Mouse (Mus musculus): ENCODE measurements at regions not wholly inside any gene's neighbourhood (a gene's known extent, or its start where the extent isn't known, plus 50 kb on each side); places are given as distances from the start of the nearest gene placed in this dataset.
A peak's percentile ranks its signal among the peaks of the same experiment; 100 is the strongest.
"Not testable (repeated sequence)": the region's sequence is repeated elsewhere in the genome, so short reads cannot be mapped to it uniquely, and the experiment has no call there.

DNA sequence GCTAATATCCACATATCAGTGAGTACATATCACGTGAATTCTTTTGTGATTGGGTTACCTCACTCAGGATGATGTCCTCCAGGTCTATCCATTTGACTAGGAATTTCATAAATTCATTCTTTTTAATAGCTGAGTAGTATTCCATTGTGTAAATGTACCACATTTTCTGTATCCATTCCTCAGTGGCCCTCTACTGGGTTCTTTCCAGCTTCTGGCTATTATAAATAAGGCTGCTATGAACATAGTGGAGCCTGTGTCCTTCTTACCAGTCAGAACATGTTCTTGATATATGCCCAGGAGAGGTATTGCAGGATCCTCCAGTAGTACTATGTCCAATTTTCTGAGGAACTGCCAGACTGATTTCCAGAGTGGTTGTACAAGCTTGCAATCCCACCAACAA is 884.0 kb upstream of the Lrrc4c start:
- DNase-seq (ENCODE audit: low read depth, low spot score), result not testable (repeated sequence)

DNA sequence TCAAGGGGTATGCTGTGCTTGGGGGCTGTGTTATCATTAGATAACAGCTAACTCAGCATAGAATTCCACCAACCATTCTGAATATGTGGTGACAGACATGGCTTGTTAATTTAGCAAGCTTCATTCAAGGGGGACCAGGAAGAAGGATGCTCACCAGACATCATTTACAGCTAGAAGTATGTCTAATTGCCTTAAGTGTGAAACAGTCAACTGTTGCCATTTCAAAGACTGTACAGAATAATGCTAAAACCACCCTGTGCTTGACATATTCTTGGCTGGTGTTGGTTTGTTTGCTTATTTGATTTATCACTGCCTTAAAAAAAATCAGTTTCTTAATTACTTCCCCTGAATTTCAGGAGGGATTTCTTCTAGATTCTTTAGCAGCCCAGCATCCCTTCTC is 877.0 kb upstream of the Lrrc4c start:
- no peak for DNase-seq (ENCODE audit: low read depth, low spot score)

DNA sequence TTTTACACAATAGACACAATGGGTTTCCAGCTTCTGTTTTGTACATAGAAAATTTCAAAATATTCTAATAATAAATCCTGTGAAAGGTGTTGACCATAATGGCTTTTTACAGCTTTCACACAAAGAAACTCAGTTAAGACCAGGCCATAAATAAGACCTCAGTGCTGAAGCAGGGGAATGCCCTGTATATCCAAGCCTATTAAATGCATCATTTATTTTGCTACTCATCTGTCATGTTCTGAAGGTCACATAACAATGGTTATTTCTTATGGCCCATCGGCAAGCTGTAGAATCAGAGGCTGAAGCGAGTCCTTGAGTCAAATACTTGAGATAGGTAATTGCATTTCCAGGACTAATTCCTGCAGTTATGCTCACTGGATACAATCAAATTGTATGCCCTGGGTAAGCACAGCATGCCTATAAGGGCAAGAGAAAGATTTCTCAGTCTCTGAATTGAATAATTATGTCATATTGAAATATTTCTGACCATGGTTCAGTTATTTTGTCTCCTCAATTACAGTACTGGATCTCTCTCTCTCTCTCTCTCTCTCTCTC is 874.6 kb upstream of the Lrrc4c start:
- DNase-seq (ENCODE audit: low read depth, low spot score), result no peak

DNA sequence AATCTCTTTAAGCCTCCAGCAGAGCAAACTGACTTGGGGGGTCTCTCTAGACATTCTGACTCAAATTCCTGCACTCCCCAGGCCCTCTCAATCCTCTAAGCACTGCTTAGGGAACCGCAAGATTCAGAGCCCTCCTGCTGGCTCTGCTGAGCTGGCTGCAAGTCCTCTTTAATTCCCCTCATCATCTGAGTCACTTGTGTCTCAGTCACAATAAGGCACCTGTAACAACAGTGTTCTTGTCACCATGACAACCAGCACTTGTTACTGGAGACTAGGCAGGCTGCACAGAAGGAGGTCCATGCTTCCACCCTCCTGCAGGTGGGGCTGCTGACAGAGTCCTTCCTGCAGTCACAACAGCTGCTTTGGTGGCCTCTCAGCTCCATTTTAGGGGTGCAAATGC is 869.1 kb upstream of the Lrrc4c start:
- DNase-seq (ENCODE audit: low read depth, low spot score), result peak; percentile 88

DNA sequence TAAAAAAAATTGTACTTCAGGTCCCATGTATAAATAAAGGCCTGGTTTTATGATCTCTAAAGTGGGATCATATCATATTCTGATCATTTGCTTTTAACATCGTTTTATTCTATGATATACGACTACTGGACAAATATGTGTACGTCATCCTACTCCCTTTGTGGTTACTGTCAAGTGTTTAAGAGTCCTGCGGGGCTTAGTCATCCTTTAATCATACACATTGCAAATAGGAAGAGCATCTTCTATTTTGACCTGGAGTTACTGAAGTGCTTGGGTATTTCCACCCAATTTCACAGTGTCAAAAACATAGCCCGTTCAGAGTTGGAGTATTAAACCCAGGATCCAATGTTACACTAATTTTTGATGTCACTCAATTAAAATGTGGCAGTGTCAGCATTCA is 838.1 kb upstream of the Lrrc4c start:
- no peak for DNase-seq (ENCODE audit: low read depth, low spot score)

DNA sequence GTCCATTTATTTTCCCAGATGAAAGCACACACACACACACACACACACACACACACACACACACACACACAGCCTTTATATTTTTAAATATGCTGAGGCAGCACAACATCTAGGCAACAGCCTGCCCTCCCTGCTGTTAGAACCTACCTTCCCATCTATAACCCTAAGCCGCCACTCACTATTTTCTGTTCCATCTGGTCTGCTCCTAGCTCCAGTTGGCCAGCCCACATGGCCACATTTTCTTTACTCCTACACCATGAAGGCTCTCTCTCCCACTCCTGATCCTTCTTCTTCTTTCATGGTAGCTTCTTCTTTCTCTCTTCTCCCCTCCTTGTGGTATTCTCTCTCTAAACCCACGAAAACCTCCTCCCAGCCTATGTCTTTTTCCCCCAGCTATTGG is 834.6 kb upstream of the Lrrc4c start:
- no peak for DNase-seq (ENCODE audit: low read depth, low spot score)

DNA sequence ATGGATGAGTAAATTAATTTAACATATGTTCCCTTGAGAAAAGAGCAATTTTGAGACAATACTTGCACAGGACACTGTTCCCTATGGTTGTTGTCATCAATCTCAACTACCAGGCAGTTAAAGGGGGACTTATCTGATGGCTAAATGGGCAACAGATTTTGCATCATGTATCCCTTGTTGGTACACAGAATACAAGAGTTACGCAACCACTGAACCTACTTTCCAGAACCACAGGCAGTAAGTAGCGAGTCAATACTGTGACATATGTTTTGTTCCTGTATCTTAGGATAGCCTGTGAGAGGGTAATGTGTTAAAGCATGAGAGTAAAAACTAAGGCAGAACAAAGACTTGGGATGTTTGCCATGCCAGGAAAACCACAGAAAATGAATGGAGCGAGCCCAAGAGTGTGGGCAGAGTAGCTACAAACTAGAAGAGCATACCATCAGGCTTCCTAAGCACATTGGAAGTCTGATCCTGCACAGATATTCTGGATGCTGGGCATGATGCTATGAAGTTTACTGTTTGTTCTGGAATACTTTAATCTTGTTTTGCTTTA is 830.3 kb upstream of the Lrrc4c start:
- DNase-seq (ENCODE audit: low read depth, low spot score), result no peak

DNA sequence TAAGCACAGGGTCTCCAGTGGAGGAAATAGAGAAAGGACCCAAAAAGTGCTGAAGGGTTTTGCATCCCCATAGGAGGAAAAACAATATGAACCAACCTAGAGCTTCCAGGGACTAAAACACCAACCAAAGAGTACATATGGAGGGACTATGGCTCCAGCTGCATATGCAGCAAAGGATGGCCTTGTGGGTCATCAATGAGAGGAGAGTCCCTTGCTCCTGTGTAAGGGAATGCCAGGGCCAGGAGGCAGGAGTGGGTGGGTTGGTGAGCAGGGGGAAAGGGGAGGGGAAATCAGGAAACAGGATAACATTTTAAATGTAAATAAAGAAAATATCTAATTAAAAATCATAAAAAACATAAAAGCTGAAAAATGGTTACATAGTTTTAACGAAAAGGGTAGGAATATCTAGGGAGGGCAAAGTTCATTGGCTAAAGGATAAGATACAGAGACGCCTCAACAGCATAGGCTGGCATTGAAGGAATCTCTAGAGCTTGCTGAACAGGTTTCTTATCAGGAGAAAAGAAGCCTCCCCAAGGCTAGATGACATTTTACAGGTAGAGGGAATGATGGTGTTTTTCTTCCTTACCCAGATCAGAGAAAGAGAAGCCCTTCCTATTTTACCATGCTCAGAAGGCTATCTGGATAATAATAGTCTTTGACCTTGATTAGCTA is 823.8 kb upstream of the Lrrc4c start:
- DNase-seq (ENCODE audit: low read depth, low spot score), result no peak

DNA sequence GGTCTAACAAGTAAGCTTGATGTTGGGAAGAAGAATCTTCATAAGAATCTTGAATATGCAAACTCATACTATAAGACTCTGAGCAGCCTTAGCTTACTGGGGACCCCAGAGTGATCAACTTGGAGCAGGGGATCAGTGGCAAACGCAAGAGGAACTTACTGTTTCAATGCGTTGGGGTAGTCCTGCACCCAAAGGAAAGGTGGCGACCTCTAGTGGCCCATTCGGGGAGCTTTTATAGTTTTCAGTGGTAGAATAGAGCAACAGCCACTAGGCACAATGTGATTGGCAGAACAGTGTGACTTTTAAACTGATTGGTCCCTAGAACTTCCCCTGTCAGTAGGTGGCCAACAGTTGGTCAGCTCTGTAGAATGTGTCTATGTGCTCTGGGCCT is 823.3 kb upstream of the Lrrc4c start:
- DNase-seq (ENCODE audit: low read depth, low spot score), result peak; percentile 73

DNA sequence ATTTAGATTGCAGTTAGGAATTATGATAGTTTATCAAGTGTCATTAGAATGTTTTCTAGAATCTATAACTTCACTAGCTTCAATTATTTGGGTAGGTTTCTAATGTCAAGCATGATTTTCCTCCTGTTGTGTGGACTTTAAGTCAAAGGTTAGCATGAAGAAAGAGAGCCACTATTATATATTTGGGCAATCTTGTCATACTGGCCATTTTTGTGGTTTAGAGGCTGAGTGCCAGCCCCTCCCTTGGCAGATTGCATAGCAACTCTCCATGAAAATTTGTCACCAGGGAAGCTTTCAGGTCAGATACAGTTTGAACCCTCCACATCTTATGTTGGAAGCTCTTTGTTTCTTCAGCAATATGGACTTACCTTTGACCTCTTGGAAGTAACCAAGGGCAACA is 806.7 kb upstream of the Lrrc4c start:
- DNase-seq (ENCODE audit: low read depth, low spot score), result no peak

DNA sequence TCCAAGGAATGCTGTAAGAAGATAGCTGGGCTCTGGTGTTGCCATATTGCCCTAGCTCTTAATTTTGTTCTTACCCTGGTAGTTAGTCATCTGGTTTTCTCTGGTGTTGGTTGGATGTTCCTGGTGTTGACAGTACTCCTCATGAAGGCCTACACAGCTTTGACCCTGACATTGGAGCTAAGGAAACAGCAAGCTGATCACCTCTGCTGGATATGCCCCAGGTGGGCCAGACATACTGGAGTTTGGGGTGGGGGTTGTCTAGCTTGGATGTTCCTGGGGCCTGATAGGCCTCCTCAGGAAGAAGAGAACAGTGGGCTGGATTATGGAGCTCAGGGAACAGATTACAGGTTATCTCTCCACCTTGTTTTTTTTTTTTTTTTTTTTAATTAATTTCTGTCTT is 796.3 kb upstream of the Lrrc4c start:
- DNase-seq (ENCODE audit: low read depth, low spot score), result no peak

DNA sequence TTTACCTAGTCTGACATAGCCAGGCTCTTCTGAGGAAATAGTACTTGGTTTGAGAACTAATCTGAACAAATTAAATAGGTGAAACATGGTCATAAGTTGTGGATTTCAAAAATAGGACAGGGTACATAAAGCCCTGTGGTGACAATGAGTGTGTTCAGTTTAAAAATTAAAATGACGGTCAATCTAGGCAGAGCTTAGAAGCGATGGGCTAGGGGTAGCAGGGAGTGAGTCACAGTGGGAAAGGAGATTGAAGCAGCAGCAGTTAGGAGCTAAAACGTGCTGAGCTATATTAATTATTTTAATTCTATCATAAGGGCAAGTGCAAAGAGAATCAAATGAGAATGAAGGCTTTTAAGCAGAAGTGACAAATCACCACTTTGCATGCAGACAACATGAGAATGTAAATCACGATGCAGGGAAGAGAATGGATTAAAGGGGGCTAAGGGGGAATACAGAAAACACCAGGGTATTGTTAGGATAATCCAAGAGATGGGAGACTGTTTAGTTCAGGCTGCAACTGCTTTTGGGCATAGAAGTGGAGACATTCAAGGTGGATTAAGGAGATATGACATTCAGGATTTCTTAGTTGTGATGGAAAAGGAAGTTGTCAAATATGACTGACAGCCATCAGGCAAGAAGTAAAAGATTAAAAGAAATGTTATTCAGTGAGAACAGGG is 793.2 kb upstream of the Lrrc4c start:
- DNase-seq (ENCODE audit: low read depth, low spot score), result no peak

DNA sequence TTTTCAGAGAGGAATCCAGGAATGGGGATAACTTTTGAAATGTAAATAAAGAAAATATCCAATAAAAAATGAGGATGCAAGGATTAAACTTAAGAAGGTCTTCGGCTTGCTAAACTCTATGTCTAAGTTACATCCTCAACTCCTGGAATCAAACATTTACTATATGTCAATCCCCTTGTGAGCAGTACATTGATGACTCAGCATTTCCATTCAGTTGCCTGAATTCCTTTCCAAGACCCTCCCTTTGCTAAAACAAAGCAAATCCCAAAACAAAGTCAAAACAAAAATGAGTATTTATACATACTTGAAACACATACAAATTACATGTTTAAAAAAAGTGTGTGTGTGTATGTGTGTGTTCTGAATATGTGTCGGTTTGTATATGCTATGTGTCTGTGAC is 753.9 kb upstream of the Lrrc4c start:
- peak; percentile 1 for DNase-seq (ENCODE audit: low read depth, low spot score)

DNA sequence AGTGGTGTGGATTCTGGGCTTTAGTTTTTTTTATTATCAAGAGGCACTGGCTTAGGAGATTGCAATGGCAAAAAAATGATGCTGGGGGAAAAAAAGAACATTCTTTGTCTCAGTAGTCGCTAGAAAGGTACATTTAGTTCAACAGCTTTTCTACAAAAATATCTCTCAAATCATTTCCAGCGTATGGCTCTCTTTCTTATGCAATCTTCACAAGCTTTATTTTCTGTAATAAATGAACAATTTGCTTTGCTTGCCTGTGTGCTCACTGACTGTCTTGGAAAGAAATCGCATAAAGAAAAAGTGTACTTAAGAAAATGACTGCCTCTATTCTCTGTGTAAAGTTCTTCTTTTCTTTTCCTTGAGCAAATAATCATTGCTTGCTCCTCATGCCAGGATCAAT is 742.1 kb upstream of the Lrrc4c start:
- DNase-seq (ENCODE audit: low read depth, low spot score), result no peak

DNA sequence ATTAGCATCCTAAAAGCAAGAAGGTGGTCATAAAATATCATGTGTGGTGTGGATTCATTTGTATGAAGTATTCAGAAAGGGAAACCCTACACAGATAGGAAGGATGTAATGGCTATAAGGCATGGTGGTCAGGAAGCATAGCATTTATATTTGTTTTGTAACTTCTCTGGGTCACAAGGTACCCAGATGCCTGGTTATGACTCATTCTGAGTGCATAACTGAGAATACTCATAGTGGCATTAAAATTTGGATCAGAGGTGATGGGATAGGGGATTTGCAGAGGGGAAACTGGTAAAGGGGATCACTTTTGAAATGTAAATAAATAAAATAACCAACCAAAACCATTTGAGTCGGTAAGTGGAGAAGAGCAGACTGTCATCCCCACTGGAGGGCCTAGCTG is 738.8 kb upstream of the Lrrc4c start:
- DNase-seq (ENCODE audit: low read depth, low spot score), result no peak

DNA sequence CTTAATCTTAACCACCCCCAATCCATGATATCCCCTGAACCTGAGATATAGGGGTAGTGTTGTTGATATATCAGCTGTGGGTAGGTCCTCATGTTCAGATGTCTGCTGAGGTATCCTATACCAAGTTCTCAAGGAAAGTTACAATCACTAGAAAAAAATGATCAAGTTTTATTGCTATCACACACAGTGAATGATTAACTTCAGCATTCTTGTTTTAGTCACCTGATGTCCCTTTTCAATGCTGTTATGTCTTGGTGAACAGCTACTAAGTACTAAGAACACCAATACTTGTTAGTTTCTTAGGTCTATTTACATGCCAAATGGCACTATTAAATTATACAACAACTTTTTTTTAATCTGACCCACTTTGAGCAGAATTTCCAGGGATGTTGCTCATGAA is 732.0 kb upstream of the Lrrc4c start:
- no peak for DNase-seq (ENCODE audit: low read depth, low spot score)

DNA sequence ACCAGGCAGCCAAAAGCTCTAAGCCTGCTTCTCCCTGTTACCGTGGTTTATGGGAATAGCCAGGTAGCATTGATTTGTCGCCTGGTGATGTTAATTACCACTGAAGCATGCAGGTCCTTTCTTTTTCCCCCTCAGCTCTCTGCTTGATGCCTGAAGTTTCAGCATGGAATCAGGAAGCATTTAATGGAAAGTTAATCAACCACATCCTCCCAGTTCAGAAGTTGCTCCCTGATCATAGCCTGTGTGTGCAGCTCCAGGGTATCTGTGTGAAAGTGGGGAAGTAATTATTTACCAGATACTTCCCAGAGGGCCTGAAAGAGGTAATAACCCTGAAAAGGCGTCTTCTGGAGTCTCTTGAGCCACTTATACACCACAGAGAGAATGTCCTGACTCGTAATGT is 730.9 kb upstream of the Lrrc4c start:
- DNase-seq (ENCODE audit: low read depth, low spot score), result no peak

DNA sequence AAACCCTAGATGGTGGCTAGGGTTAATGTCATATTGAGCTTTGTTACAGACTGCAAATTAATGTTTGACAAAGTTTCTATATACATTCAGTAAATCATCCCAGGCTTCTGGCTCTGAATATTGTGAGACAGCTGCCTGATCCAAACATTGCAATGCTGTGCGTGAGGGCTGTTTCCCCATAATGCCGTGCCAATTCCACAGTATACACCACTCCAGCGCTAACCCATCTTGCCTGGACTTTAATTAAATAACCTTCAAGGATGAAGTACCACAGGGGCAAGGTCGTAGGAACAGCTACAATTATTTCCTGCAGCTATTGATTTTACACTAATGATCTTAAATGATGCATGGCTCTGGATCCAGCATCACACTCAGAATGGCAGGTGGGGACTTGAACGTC is 704.6 kb upstream of the Lrrc4c start:
- DNase-seq (ENCODE audit: low read depth, low spot score), result no peak

DNA sequence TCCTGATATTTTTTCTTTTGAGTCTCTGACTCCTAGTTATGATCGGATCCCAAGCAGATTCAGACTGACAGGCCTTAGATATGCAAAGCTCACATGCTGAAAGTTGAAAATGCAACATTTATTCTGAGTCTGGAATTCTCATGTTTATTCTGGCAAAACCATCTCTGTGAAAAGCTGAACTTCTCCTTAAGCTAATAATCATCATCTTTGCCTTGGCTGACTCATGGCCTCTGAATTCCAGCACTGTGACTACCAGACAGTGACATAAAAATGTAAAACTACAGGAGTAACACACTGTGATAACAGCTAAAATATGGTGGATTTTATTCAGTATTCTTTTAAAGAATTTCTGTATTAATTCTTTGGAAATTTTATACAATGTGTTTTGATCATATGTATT is 680.4 kb upstream of the Lrrc4c start:
- DNase-seq (ENCODE audit: low read depth, low spot score), result no peak

DNA sequence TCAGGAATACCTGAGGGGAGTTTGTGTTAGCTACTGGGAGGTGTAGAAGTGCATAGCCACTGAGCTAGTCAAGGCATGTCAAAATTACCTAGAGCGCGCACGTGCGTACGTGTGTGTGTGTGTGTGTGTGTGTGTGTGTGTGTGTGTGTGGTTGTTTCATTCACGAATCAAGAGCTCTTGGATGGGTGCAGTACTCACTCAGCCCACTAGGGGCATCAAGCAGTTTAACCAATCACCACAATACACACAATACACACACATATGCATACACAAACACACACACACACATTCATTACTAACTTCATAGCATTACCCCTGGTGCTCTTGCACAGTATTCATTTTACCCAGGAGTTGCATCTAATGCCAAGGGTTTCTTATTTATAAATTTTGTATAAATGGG is 643.6 kb upstream of the Lrrc4c start:
- DNase-seq (ENCODE audit: low read depth, low spot score), result peak; percentile 59

DNA sequence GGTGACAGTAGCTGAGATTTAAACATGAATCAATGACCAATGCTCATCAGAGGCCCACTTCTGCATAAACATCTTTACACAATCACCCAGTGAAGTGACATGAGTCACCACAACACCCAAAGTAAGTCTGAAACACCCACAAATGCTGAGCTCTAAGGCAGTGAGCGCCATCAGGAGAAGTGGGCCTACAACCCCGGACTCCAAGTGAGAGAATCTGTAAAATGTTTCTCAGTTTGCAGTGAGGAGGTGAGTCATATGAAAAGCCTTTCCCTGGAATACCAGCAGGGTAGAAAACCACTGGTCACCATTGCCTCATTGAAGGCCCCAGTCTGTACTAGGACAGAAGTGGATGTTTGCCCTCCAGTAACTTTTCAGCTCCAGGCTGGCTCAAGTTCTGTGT is 602.6 kb upstream of the Lrrc4c start:
- DNase-seq (ENCODE audit: low read depth, low spot score), result no peak

Measured in R1 (cell line).